Mouse (Mus musculus): ENCODE measurements around the gene Pou5f1.

Pou5f1 gene

GRCm38 (mm10) chr17:35551881-35552414 is 46.1 kb downstream of the Pou5f1 start, which contains the start of gene Cdsn:
Gene Cdsn, plus strand, starts transcription at chr17:35552128.
- DNase-seq (ENCODE audit: low spot score): peak; percentile 73

DNA sequence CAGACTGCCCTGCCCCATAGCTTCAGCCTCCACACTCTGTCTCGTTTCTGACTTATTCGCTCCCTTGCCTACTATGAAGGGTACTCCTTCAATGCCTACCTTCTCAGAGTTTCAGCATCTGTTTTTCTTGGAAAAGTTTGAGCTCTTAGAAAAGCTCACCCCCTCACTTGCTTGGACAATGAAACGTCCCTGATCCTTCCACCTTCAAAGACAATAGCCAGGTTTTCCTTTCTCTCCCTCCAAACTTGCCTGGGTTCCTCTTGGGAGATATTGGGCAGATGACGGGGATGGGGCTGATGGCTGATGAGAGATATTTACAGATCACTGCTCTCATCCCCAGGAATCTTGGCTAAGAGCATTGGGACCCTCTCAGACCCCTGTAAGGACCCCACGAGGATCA is 48.5 kb downstream of the Pou5f1 start:
- no peak for DNase-seq (ENCODE audit: low spot score)

- no peak for DNase-seq (ENCODE audit: low spot score)
Observed at GRCm38 (mm10) chr17:35554761-35555397, 49.1 kb downstream of the Pou5f1 start.

DNA sequence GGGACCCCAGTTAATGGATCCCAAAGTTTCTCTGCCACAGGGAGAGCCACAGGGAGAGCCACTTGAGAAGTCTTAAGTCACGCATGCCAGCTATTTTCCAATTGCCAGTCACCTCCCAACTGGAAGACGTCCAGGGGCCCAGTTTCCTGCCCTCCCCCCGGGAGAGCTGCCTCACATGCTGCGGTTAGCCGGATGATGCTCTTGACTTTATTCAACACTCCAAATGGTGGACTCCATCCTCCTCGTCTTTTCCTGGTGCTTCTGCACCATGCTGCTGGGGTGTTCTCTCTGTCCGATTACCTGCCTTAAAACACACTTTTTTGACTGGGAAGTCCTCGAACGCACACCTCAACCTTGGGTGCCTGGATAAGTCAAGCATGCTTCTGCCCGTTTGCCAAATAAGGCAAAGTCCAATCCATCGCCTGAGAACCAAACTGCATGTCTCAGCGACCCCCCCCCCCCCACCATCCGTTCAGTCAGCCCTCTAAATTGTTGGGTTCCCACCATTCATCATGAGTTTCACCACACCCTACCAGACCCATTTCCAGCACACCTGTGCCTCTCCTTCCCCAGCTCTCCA is 50.5 kb downstream of the Pou5f1 start:
- no peak for DNase-seq (ENCODE audit: low spot score)

DNA sequence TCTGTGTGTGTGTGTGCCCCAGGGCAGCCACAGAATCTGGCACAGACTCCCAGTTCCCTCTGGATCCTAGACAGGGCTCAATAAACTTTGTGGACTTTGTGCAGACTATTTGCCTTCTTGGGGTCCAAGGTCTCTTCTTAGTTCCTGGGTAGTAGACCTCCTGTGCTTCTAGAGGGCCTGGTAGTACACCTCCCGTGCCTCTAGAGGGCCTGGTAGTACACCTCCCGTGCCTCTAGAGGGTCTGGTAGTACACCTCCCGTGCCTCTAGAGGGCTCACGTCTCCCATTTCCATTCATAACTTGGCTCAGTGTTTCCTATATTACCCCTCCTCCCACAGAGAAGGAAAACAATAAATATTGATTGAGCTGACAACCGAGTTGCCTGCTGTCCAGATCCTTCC is 51.0 kb downstream of the Pou5f1 start:
- DNase-seq (ENCODE audit: low spot score): peak; percentile 85

- peak; percentile 83 for DNase-seq (ENCODE audit: low spot score)
Observed at GRCm38 (mm10) chr17:35557351-35557750, 51.5 kb downstream of the Pou5f1 start.

DNA sequence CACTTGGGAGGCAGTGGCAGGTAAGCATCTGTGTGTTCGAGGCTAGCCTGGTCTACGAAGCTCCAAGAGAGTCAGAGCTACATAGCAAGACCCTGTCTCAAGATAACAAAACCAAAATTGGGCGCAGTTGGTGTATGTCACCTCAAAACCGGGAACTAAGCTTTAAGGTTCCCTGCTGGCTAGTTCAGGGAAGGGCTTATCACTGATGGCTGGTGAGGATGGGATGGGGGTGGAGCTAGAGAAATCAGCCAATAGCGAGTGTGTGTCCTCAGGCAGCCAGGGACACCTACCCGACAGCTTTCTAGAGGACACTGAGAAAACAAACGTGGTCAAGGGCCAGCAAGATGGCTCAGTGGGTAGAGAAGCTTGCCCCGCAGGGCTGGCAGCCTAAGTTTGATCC is 52.4 kb downstream of the Pou5f1 start:
- no peak for DNase-seq (ENCODE audit: low spot score)
